Mouse (Mus musculus) limb, embryonic 14.5 days (tissue): ENCODE measurements at regions not wholly inside any gene's neighbourhood (a gene's known extent, or its start where the extent isn't known, plus 50 kb on each side); places are given as distances from the start of the nearest gene placed in this dataset.

ENCODE experiments used
- ATAC-seq: fragments of 200-750 bp; cut with Nextera tagmentation; 2 replicates; pipeline ENCODE4 v1.8.0; 2017; ENCODE audit warnings: low read depth, moderate number of reproducible peaks, moderate TSS enrichment; ENCODE audit not compliant: low FRiP score
- DNase-seq: peaks from one replicate; pipeline ENCODE4 v3.0.0-alpha.2; 2015; ENCODE audit warnings: low spot score
- H3K27ac ChIP-seq: fragments of 300-500 bp; sonication (generic); replicated peaks from 2 replicates; pipeline ENCODE4 v1.5.1; 2014; ENCODE audit warnings: low read depth, mild to moderate bottlenecking, low read length, moderate library complexity, mixed read lengths
- H3K27me3 ChIP-seq: fragments of 300-500 bp; sonication (generic); 2 replicates; pipeline ENCODE4 v1.6.1; 2014; ENCODE audit warnings: low read length, mixed read lengths; ENCODE audit not compliant: control insufficient read depth, insufficient read depth
- H3K36me3 ChIP-seq: fragments of 300-500 bp; sonication (generic); 2 replicates; pipeline ENCODE4 v1.6.1; 2014; ENCODE audit warnings: mild to moderate bottlenecking, low read length, moderate library complexity, mixed read lengths; ENCODE audit not compliant: control insufficient read depth, insufficient read depth
- H3K4me1 ChIP-seq: fragments of 300-500 bp; sonication (generic); 2 replicates; pipeline ENCODE4 v1.6.1; 2014; ENCODE audit warnings: antibody characterized with exemption, low read length, mixed read lengths; ENCODE audit not compliant: control insufficient read depth, insufficient read depth
- H3K4me2 ChIP-seq: fragments of 300-500 bp; sonication (generic); replicated peaks from 2 replicates; pipeline ENCODE4 v1.6.1; 2014; ENCODE audit warnings: low read depth, mild to moderate bottlenecking, low read length, moderate library complexity; ENCODE audit not compliant: severe bottlenecking
- H3K4me3 ChIP-seq: fragments of 300-500 bp; sonication (generic); replicated peaks from 2 replicates; pipeline ENCODE4 v1.5.1; 2014; ENCODE audit warnings: low read length
- H3K9ac ChIP-seq: fragments of 300-500 bp; sonication (generic); 2 replicates; pipeline ENCODE4 v1.6.1; 2014; ENCODE audit warnings: mild to moderate bottlenecking, low read depth, low read length, moderate library complexity; ENCODE audit not compliant: severe bottlenecking
- H3K9me3 ChIP-seq: fragments of 300-500 bp; sonication (generic); 2 replicates; pipeline ENCODE4 v1.6.1; 2016; ENCODE audit warnings: low read length; ENCODE audit not compliant: control insufficient read depth
- POLR2A ChIP-seq: fragments of 200-500 bp; IDR thresholded peaks from 2 replicates; pipeline ENCODE4 v1.8.0; 2012; ENCODE audit warnings: inconsistent platforms, mild to moderate bottlenecking, moderate library complexity, borderline replicate concordance; ENCODE audit not compliant: insufficient read depth, insufficient read length; ENCODE audit errors: extremely low read depth
- WGBS: fragments of 180-500 bp; shearing (Covaris S2); extraction: QIAGEN DNeasy Blood & Tissue Kit; methylation state at CpG from one replicate; pipeline ENCODE4 v1.1.7; 2014; 5-methylcytosine and 5-hydroxymethylcytosine counted together

DNA sequence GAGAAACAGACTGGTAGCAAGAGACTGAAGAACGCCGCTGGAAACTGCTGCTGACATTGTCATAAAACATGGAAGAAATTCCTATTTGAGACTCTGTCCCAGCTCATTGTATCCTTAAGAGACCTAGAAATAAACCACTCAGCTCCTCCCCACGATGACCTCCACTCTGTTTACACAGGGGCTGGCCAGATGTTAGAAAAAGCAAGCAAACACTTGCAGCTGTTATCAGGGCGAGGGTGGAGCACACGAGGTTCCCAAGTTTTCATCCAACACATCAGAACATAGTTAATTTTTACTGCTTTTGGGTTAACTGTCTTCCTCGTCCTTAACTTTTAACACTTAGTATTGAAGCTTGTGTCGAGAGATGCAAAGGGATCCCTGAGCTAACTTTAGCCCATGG lies 219.8 kb upstream of the Tprg start:
- Histone ChIP-seq H3K9ac (no peak overlapping the region), H3K27ac (no peak overlapping the region), H3K4me1 (no peaks in the 10 kb centered on the region; the same call in 1 of the 2 replicates), H3K27me3 (no peaks in the 10 kb centered on the region; the same call in 1 of the 2 replicates), H3K36me3 (no peaks in the 10 kb centered on the region), H3K9me3 (no peaks in the 10 kb centered on the region), H3K4me3 (no peak overlapping the region), H3K4me2 (no peak overlapping the region)
- TF ChIP-seq POLR2A = no peak
- DNase-seq (no peak), ATAC-seq (no peak)
- WGBS = 41% methylated on average over 7 of the region's 7 CpGs

GRCm38 (mm10) chr16:25067276-25068249 lies 219.1 kb upstream of the Tprg start:
- Histone ChIP-seq H3K27ac (no peak overlapping the region), H3K4me2 (no peak overlapping the region), H3K4me3 (no peak overlapping the region), H3K27me3 (no peaks in the 10 kb centered on the region; the same call in 1 of the 2 replicates), H3K36me3 (no peaks in the 10 kb centered on the region), H3K4me1 (no peaks in the 10 kb centered on the region; the same call in 1 of the 2 replicates), H3K9ac (no peak overlapping the region), H3K9me3 (no peaks in the 10 kb centered on the region)
- no peak for ATAC-seq
- 41% methylated on average over 8 of the region's 8 CpGs for WGBS
- DNase-seq = peak; percentile 50
- TF ChIP-seq POLR2A = no peak

DNA sequence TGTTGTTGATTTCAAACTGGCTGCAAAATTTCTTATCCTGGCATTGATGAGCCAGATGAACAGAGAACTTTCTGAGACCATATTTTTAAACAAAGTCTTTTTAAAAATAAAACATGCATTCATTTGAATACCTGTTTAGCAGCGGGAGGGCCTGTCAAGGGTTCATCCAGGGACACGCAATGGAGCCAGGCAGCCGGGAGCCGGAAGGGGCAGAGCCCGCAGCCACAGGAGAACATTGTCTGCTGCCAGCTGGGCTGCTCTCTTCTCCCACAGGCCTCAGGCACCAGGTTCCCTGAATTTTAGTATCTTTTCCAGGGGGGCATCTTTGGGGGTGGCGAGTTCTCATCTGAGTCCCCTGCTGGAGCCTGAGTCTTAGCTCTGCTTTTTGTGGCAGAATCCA lies 205.8 kb upstream of the Tprg start:
- Histone ChIP-seq H3K4me3 (no peak overlapping the region), H3K9ac (no peak overlapping the region), H3K4me1 (no peaks in the 10 kb centered on the region), H3K9me3 (no peaks in the 10 kb centered on the region), H3K36me3 (no peaks in the 10 kb centered on the region), H3K4me2 (no peak overlapping the region), H3K27me3 (no peaks in the 10 kb centered on the region), H3K27ac (no peak overlapping the region)
- TF ChIP-seq POLR2A = no peak
- DNase-seq (no peak), ATAC-seq (no peak)
- WGBS = 93% methylated on average over 6 of the region's 6 CpGs

DNA sequence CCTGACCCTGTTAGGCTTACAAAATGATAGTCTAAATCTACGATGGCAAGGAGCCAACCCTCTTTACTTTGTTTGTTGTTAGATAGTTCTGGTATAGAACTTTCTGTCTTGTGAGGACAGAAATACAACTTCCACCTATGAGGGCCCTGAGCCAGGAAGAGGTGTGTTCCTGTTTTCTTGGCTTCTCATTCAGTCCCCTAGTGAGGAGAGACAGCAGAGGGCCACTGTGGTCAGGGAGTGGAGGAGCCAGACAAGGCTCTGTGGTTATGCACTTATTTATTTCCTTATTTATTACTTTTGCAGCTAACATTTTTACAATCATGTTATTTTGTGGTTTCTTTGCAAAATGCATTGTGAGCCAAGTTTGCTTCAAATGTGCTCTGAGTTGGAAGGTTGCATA lies 202.9 kb upstream of the Tprg start:
- H3K4me2 ChIP-seq = no peak overlapping the region
- no peak overlapping the region for H3K27ac ChIP-seq
- H3K4me3 ChIP-seq = no peak overlapping the region
- H3K9ac ChIP-seq = no peak overlapping the region
- H3K27me3 ChIP-seq = no peaks in the 10 kb centered on the region
- H3K4me1 ChIP-seq = no peaks in the 10 kb centered on the region
- H3K9me3 ChIP-seq = no peaks in the 10 kb centered on the region
- TF ChIP-seq POLR2A = no peak
- 78% methylated on average over 1 of the region's 1 CpGs for WGBS
- ATAC-seq = no peak
- H3K36me3 ChIP-seq = no peaks in the 10 kb centered on the region
- peak; percentile 17 for DNase-seq

- no peak for TF ChIP-seq POLR2A
- no peak overlapping the region for H3K27ac ChIP-seq
- DNase-seq (peak; percentile 3), ATAC-seq (no peak)
- H3K9ac ChIP-seq = no peak overlapping the region
- no peak overlapping the region for H3K4me2 ChIP-seq
- H3K9me3 ChIP-seq = no peaks in the 10 kb centered on the region
- no peak overlapping the region for H3K4me3 ChIP-seq
- H3K27me3 ChIP-seq = no peaks in the 10 kb centered on the region
- H3K4me1 ChIP-seq = no peaks in the 10 kb centered on the region
- no peaks in the 10 kb centered on the region for H3K36me3 ChIP-seq
- WGBS = 56% methylated on average over 10 of the region's 10 CpGs
These were observed 198.6 kb upstream of the Tprg start for GRCm38 (mm10) chr16:25087741-25088648.
